Mouse (Mus musculus): ENCODE results near the gene Xpr1.

GRCm38 (mm10) chr1:155366366-155366765 lies 50.8 kb downstream of the Xpr1 start:
- TF ChIP-seq CTCF (conservative IDR thresholded peaks at IDR 0.05; ENCODE audit: low read length) (no peak), NANOG (IDR thresholded peaks at IDR 0.05; ENCODE audit: borderline replicate concordance, low read length) (no peak), POU5F1 (IDR thresholded peaks at IDR 0.05; ENCODE audit: borderline replicate concordance, low read length) (no peak)
